Mouse (Mus musculus): ENCODE results near the gene Rbm19. TPM values are rescaled to one million over a fixed set of nuclear protein-coding genes. Genes with fewer than 3 reads are reported as not detected.

Gene Rbm19
- polyA plus RNA-seq, 2 experiments from 2014 or later = 14.0 to 23.1 TPM

DNA sequence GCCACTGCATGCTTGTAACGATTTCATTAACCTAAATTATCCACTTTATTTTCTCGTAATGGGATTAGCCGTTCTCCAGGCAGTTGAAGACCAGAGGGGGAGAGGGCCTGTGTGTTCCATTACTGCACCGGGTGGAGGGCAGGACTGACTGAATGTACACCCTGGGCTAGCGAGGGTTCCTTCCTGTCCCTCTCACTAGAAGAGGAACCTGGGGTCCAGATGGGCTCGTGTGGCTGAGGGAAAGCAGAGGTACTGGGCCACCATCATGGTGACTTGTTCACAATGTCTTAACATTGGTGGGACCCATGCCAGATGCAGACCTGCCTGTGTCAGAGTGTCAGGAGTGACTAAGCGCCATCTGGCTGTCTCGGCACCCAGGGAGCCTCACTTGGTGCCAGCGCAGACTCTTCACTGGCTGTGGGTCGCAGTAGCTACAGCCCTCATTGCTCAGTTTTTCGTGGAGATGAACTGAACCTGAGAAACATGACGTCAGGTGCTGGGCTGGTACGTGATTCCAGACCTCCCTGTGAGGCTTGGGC, 51.6 kb downstream of the Rbm19 start:
- ATAC-seq = no peak

DNA sequence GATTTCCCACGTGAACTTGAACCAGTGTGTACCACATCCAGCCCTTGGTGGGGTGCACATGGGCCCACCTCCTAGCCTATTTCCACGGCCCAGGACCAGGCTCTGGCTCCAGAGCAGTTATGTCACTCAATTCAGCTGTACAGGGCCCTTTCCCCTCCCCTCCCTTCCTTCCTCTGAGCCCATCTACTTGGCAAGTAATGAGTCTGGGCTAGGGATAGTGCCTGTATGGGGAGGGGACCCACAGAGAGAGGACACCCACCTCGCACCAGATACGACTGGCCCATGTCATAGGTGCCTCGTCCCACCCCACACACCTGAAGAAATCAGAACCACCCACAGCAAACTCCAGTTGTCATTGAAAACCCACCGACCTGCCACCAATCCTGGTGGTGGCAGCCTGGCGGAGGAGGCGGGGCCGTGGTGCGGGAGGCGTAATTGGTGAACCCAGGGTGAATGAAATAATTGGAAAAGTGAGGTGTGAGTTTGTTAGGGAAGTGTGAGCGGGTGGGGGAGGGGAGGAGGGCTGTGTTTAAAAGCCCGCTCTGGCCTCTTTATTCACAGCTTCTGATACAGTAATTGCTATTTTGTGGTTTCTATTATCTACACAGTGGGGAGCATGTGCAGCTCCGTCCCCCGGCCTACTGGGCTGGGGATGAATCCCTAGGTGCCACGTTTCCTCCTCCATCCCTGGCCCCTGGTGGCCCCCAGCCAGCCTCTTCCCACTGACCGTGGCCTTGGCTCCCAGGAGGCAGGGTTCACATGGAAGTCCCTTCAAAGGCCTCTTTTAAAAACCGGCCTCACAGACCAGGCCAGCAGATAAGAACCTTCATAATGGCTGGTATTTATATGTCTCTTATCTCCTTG, 55.8 kb downstream of the Rbm19 start:
- no peak for ATAC-seq

DNA sequence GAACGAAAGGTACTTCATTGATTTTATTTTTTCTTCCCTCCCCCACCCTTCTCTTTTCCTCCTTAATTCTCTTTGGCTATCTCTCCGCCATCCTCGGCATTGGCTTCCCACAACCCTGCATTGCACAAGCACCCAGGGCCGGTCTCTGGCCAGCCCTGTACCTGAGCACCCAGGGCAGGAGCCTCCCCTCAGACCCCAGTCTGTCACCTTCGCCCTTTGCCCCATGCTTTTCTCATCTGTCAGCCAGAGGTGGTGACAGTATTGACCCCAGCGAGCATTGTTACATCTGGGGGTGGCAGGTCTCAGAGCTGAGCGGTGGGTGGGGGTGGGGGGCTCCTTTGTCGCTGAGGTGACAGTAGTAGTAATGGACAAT, 56.5 kb downstream of the Rbm19 start:
- no peak for ATAC-seq

DNA sequence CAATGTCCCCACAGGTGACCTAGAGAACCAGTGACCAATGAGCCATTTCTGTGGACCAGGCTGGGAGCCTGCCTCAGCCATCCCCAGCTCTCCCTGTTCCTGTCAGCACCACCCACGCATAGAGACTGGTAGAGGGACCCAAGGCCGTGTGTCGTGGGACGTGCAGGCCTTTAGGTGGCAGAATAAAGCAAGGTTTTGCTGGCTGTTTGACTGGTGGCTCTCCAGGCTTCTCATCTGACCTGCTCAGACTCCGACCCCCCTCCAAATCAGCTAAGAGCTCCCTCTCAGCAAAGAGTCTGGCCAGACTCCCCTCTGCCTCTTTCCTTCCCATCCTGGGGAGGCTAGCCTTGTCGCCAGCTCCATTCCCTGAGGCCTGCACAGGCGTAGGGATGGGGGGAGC, 58.1 kb downstream of the Rbm19 start:
- no peak for ATAC-seq

DNA sequence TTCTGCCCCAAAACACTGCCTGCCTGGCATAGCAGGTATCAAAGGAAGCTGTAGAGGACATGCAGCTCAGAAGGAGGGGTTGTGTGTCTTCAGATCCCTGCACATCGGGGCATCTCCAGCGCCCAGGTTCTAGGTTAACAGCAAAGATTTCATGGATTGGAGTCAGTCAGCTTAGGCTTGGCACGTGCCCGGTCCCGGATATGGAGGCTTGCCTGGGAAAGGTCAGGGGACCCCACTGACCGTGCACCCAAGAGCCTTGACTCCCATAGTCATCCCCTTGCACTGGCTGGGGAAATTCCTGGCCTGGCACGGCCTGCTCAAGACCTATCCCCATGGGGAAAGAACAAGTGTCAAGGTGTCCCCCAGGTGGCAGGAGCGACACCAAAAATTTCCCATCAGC, 59.0 kb downstream of the Rbm19 start:
- no peak for ATAC-seq

DNA sequence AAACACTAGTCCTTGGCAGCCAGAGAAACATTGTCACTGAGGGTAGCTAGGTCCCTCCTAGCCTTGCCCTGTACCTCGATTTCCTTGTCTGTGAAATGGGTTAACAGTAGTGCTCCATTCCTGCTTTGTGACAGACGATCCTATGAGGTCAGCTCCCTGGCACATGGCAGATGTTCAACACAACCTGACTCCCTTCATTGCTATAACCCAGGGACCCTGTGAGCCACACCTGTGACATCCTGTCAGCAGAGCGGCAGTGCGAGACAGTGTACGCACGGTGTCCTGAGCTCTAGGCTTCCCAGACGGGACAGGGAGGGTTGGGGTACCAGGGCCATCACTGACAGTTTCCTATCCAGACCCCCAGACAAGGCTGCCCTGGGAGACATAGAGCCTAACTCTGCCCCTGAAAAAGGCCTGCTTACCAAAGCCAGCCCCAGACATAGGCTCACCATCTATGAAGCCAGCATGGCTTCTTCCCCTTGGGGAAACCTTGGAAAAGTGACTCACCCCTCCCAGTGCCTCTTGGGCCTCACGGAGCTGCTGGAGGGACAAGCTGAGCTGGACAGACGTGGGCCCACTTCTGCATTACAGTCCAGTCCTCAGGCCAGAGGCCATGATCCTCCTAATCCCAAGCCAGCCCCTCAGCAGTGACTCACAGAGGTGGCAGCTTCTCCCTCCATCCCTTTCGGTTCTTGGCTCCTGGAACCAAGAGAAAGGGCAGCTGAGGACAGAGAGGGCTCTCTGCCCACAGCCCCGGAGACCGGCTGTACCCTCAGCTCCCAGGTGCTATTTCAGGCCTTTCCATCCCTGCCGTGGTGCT, 60.2 kb downstream of the Rbm19 start:
- no peak for ATAC-seq

DNA sequence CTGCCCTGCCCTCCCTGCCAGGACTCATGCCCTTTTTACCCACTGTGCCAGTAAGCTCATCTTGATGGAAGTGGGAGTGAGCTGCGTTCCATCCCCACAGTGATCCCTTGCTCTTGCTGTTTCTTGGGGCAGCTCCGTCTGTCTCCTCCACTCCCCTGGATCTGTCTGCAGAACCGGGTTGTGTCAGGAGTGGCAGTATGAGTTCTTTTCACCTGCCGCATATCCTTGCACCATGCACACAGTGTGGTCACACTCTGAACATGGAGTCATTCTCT, 60.7 kb downstream of the Rbm19 start:
- ATAC-seq = no peak

DNA sequence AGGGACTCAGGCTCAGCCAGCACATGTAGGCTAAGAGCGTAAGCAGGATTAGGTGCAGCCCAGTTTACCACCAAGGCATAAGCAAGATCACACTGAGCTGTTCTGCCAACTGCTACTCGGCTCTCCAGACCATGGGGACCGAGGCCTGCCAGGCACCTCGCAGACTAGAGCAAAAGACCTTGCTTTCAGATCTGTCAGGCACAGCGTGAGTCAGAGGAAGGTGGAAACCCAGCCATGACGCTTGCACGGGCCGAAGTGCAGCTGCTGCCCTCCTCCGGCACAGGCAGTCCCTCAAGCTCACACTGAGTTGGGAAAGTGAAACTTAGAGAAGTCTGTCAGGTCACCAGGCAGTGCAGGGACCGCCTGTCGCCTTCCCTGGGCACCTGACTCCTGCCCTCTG, 63.8 kb downstream of the Rbm19 start:
- no peak for ATAC-seq

DNA sequence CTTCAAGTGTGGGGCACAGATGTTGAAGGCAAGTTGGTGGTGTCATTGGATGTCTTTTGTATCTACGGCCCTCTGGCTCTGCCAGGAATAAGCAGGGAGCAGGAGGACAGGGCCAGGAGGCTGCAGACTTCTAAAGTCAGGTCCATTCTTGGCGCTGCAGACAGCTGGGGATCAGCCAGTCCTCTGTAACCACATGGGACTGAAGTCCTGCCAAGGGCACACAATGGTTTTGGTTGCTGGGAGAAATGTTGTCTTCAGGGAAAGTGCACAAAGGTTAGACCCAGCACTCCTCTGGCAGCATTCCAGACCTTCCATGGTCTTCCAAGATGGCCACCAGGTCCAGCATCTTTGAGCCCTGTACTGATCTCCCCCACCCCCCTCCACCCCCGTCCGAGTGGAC, 65.1 kb downstream of the Rbm19 start:
- no peak for ATAC-seq

DNA sequence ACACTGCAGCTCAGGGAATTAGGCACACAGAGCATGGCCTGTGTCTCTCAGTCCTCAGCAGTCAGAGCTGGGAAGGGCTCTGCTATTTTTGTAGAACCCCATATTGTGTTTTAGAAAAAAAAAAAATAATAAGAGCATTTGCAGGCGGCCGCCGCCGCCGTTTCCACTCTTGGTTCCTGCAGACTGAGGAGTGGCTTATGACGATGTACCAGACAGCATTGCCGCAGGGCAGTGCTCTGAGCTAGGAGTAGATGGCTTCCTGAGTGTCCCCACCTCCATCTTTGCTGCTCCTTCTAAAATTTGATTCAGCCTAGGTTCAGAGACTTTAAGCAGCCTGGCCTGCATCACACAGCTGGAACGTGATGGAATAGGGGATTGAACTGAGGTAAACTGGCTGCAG, 67.1 kb downstream of the Rbm19 start:
- no peak for ATAC-seq

DNA sequence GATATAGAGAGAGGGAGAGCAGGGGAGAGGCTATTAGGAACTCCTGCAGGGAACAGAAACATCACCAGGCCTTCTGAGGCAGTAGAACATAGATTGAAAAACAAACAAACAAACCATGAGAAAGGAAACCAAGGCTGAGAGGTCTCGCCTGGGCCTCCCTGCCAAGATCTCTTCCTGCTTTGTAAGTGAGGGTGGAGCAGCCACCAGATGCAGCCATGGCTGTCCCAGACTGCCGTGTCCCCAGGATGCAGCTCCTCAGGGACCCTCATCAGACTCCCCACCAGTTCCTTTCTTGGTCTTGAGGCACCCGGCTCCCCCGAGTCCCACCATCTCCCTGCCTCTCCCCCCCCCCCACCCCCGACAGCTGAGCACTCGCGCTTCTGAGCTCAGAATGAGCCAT, 67.5 kb downstream of the Rbm19 start:
- no peak for ATAC-seq

DNA sequence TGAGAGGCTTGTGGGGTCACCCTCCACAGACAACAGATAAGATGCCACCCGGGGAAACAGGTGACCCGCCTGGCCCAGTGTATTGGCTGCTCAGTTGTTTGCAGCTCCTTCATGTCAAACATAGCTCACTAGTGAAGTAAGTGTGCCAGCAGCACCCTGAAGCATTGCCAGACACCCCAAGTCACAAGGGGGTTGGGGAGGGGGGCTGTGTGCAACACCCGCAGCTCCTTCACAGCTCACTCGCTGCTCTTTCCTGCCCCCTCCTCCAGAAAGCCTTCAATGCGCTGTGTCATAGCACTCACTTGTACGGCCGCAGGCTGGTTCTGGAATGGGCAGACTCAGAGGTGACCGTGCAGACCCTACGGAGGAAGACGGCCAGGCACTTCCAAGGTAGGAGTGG, 69.7 kb downstream of the Rbm19 start:
- ATAC-seq = no peak

DNA sequence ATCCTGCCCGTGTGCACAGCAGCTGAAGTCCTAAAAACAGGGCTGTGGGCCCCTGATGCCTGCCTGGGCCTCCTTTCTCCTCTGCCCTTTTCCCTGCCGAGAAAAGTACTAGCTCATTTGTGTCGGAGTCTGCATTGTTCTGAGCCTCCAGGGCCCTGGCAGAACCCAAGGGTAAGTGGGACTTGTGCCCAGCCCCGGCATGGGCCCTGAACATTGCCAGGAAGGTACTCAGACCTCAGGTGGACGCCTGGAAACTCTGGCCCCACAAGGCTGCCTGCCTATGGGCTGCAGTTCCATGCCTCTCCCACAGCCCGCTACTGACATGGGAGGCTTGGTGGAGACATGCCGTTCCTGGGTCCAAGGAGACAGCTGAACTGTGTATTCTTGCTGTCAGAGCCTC, 72.3 kb downstream of the Rbm19 start:
- no peak for ATAC-seq

DNA sequence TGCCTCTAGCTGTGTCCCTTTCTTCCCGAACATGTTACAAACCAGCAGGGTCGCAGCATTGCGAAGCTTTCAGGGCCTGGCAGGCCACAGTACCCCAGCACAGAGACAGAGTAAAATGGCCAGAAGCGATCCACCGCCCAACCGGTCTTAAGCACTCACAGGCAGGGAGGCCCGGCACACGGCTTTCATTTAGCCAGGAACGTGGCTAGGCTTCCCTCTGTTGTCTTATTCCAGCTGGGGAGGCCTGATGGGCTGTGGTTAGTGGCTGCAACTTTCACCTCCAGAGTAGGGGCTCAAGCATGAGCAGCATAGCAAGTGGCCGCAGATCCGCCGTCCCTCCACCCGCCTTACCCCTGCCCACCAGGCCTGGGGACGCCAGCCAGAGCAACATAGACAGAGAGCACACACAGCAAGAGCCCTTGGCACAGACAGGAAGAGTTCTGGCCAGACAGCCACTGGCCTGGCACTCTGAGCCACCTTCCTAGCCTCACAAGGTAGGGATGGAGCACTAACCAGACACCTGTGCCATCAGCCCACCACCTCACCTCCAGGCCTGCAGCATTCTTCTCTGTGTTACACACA, 73.8 kb downstream of the Rbm19 start:
- ATAC-seq = no peak

DNA sequence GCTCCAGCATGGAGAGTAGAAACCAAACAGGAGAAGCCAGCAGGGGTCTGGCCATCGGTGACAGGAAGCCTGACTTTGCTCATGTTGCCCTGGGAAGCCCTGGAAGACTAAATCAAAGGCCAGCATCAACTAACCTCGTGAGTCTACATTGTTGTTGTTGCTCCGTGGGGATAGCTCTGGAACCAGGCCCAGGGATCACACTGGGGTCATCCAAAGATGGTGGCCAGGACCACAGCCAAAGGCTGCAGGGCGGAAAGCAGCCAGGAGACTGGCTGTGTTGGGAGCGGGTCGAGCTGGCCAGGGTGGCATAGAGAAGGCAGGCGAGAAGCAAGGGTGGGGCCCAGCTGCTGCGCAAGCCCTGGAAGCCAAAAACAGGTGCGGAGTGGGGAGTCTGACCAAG, 75.4 kb downstream of the Rbm19 start:
- no peak for ATAC-seq

DNA sequence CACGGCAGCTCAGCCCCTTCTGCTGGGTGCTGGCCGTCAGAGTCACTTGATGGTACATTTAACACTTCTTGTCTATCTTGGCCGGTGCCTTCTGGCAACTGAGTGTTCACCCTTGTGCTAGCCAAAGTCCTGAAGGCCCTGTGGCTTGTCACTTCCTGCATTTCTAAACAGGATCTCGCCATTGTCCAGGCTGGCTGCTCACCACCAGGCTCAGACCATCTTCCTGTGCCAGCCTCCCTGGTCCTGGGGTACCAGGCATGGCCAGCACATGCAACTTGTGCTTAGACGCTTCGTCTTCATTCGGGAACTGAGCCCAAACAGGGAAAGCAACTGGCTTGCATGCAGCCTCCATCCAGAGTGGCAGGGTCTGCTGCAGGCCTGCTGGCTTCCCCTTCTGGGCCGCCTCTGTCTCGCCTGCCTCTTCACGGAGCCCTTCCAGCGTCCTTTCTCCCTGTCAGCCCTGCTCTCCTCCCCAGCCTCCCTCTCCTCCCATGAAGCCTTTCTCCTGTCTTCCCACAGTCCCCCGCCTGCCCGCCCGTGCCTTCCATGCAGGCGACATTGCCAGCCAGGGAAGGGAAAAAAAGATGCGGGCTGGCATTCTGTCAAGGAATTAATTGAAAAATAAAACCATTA, 78.2 kb downstream of the Rbm19 start:
- no peak for ATAC-seq

DNA sequence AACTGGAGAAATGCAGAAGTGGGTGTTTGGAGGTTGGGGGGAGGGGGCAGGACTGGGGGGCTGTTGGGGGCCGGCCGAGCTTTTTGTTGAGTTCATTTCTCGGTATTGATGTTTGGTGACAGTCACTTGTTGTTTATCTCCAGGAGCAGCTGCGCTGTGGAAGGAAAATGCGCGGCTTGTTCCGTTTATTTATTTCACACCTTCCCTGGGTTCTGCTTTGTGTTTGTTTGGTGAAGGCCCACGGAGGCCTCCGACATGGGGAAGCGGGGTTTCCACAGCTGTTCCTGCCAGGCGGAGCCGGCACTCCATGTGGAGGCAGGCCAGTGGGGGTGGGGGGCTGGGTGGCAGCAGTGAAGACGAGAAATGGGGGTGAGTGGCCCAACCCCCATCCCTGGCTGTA, 78.7 kb downstream of the Rbm19 start:
- ATAC-seq = no peak

DNA sequence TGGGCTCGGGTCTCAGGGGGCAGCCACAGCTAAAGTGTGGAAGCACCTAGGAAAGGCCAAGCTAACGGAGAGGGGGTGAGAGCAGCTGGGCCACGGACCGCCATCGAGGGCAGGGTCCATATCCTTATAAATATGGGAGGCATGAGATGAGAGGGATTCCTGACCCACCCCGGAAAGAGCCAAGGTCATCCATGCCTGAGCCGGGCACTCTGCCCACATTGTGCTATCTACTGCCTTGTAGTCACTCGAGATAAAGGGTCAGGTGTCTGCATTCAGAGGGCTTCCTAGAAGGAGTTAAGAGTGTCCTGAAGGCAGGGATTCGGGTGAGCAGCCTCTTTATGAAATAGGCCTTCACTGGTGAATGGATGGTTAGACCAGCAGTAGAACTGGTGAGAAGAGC, 80.6 kb downstream of the Rbm19 start:
- ATAC-seq = no peak

DNA sequence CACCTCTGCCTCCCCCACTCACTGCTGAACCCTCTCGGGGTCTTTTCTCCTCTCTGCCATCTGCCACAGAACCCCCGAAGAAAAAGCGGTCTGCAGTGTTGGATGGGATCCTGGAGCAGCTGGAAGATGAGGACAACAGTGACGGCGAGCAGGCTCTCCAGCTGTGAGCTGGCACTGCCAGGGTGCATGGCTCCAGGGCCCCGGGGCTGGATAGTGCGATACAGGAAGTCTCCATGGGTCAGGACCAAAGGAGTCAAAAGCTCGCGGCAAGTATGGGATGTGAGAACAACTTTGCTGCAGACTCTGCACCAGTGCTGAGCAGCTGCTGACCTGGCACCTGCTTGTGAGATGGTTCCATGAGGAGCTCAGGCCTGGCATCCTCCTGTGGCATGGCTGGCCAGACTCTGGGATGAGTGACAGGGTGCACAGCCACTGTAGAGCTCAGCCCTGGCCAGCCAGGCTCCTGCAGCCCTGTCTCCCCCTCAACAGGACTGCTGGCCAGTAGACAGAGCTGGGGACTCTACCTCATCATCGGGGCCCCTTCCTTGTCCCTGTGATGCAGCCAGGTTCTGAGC, 81.6 kb downstream of the Rbm19 start:
- no peak for ATAC-seq

DNA sequence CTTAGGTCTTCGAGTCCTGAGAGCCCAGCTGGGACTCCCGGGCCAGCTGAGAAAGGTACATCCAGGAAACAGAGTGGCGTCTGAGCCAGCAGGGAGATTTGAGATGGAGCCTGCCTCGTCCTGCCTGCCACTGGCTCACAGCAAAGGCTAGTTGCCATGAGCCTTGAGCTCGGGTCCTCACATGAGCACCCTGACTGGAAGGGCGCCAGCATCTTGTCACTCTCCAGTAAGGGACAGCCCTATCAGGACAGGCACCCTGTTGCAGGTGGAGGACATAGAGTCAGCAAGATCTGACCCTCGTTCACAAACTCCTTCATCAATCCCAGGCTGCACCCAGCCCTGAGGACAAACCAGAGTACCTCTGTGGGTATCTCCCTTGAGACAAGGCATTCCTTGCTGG, 83.6 kb downstream of the Rbm19 start:
- ATAC-seq = no peak

DNA sequence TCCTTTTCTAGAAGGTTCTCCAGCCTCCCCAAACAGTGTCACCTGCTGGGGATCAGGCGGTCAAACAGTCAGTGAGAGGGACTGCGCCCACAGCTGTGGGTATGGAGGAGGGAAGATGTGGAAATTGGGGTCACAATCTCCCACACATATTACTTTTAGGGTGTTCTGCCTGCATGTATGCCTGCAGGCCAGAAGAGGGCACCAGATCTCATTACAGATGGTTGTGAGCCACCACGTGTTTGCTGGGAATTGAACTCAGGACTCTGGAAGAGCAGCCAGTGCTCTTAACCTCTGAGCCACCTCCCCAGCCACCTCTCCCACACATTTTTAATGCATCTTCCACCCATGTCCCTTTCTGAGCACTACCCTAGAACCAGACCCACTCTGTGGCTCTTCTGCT, 88.1 kb downstream of the Rbm19 start:
- no peak for ATAC-seq

DNA sequence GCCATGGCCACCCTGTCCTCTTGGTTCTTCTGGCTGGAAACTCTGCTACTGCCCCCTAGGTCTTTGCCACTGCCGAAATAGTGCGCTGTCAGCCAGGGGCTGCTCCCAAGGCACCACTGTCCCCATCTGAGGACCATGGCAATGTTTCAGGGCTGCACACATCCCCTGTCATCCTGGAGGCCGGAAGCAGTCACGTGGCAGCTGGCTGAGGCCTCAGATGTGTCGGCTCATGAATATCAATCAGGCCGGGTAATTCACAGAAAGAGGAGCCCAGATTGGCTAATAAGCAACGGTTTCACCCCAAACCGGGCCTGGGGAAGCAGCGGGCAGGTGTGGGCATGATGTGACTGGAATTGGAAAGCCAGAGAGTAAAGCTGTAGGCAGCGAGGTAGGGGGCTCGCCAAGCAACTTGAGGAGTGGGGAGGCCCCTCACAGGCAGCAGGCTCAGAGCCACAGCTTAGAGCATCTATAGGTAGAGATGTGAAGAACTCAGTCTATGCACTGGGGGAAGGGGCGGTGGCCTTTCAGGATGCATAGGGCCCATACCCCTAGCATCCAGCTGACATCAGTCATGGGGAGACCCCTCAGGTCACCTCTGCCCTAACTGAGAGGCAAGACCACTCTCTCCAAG, 90.2 kb downstream of the Rbm19 start:
- no peak for ATAC-seq
